ENCODE assay signal across 8 mouse cellular contexts in the genomic region with DNA sequence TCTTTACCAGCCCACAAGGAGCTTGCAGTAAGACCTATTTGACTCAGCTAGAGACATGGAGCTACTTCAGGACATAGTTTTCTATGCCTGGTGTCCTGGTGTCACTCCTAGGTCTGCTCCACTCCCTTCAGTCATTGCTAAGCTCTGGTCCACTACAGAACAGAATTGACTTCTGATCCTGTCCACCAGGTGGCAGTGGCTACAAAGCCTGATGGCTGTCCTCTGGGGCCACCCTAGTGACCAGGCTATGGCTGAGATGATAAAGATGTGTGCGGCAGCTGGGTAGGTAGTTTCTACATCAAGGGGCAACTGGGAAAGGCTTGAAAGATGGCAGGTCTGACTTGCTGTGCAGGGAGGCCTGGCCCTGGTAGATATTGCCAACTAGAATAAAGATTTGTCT. TPM values are rescaled to one million over a fixed set of nuclear protein-coding genes. Genes with fewer than 3 reads are reported as not detected.
DNase-seq lines count a peak whose midpoint lies in the region; ATAC-seq and TF ChIP-seq lines count a peak whose summit lies in the region.

No protein-coding gene starts in this region.

- no peaks in the 10 kb centered on the region for H3K9me3 ChIP-seq in hindbrain, embryonic 12.5 days (replicated peaks)

- peak; percentile 63; the same call in 1 of the 2 replicates for TF ChIP-seq EP300 in heart, adult 2 months (IDR thresholded peaks at IDR 0.05; ENCODE audit: insufficient read depth, low read depth, low read length)

- H3K27me3 ChIP-seq in heart, adult 2 months (ENCODE audit: control insufficient read depth, insufficient read depth, low read length): no peaks in the 10 kb centered on the region
- H3K27me3 ChIP-seq in hindbrain, embryonic 12.5 days: no peaks in the 10 kb centered on the region

- peak; percentile 87 for TF ChIP-seq CTCF in heart, adult 2 months (IDR thresholded peaks at IDR 0.05)

- whole genome bisulfite sequencing in heart, adult 2 months: 4% methylated on average over 1 of the region's 1 CpGs
- 43% methylated on average over 1 of the region's 1 CpGs for WGBS in hindbrain, embryonic 12.5 days

- no peaks in the 10 kb centered on the region for H3K36me3 ChIP-seq in heart, adult 2 months (ENCODE audit: control insufficient read depth, insufficient read depth, low read length)
- peaks cover 14% of the 10 kb centered on the region for H3K36me3 ChIP-seq in hindbrain, embryonic 12.5 days

- no peak for TF ChIP-seq POLR2A in heart, adult 2 months (IDR thresholded peaks at IDR 0.05; ENCODE audit: insufficient read depth, low read depth, low read length)

- H3K27ac ChIP-seq in heart, adult 2 months: no peak overlapping the region
- 0 out of 2 replicates have a peak overlapping the region, but pooled peaks have one; percentile 12 for H3K27ac ChIP-seq in hindbrain, embryonic 12.5 days

- ATAC-seq in hindbrain, embryonic 12.5 days (ENCODE audit: low FRiP score): peak; percentile 56; the same call in 1 of the 2 replicates
- peak; percentile 79 for ATAC-seq in megakaryocyte, adult 5-6 weeks (ENCODE audit: poor library complexity, severe bottlenecking)

- H3K4me1 ChIP-seq in heart, adult 2 months (ENCODE audit: control insufficient read depth, insufficient read depth, low read length): no peaks in the 10 kb centered on the region
- 0 out of 2 replicates have a peak, but pooled peaks cover 6% of the 10 kb centered on the region for H3K4me1 ChIP-seq in hindbrain, embryonic 12.5 days

- peak; percentile 60 to 62 for DNase-seq in heart, adult 2 months
- no peak for DNase-seq in heart, postnatal 25 days (ENCODE audit: low spot score)
- peak; percentile 11 for DNase-seq in c-Kit-negative CD71-positive TER-119-positive erythroid progenitor cells, embryonic 14.5 days (ENCODE audit: low read depth, low spot score)
- peak; percentile 17 for DNase-seq in fibroblast of lung, adult 2 months (ENCODE audit: low read depth)
- peak; percentile 54 for DNase-seq in layer of hippocampus, adult 9-11 months
- peak; percentile 48 for DNase-seq in right cerebral cortex, postnatal 4 days

- intact Hi-C loops in heart, adult 2 months (cut with DNase I): loop anchor here (5.0 to 10.0 kb wide), 2 partner anchors 278 to 371 kb away; no protein-coding TSS in a partner anchor
- intact Hi-C loops in heart, postnatal 25 days (cut with DNase I): loop anchor here (5.0 kb wide), 1 partner anchor 368 kb away; no protein-coding TSS in a partner anchor

- H3K9ac ChIP-seq in heart, adult 2 months (ENCODE audit: low read depth, low read length): no peak overlapping the region
- no peak overlapping the region for H3K9ac ChIP-seq in hindbrain, embryonic 12.5 days

- no peak overlapping the region for H3K4me3 ChIP-seq in heart, adult 2 months
- no peak overlapping the region for H3K4me3 ChIP-seq in hindbrain, embryonic 12.5 days

- no peak overlapping the region for H3K4me2 ChIP-seq in hindbrain, embryonic 12.5 days (replicated peaks)

- no peaks in the 10 kb centered on the region for H3K79me2 ChIP-seq in heart, adult 2 months (replicated peaks; ENCODE audit: control insufficient read depth, insufficient read depth, low read length)

RNA-seq across cellular contexts. Expression of gene Slc45a1, which starts 26.5 kb away (rescaled TPM):
- total RNA-seq in heart, adult 2 months (2021): not detected
- not detected in 2 replicates for polyA plus RNA-seq in heart, adult 2 months (2012; rRNA removed)
- not detected for total RNA-seq in heart, postnatal 25 days (2021)
- 12.4 and 14.1 TPM in 2 replicates for polyA plus RNA-seq in hindbrain, embryonic 12.5 days (2016; fragmentation: Nextera tagmentation; extraction: Ambion mirVana)
- total RNA-seq in megakaryocyte, adult 5-6 weeks (2015): not detected in 2 replicates
- total RNA-seq in megakaryocyte, adult 5-6 weeks (2017): not detected in 2 replicates
